Mouse (Mus musculus): ENCODE results near the gene Gm34653.

DNA sequence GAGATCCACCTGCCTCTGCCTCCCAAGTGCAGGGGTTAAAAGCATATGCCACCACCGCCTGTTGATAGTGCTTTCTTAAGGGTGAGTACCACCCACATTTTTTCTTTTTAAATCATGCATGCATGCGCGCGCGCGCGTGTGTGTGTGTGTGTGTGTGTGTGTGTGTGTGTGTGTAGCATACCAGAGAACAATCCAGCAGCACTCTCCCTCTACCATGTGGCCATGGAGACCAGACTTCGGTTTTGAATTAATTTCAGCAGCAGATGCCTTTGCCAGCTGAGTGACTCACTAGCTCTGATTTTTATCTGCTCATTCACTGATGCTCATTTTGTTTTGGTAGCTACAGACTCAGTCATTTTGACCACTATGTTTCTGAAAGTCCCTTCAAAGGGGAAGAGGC lies 8.9 kb downstream of the Gm34653 start:
- TF ChIP-seq CTCF (IDR thresholded peaks at IDR 0.05; ENCODE audit: low read depth) (no peak), EP300 (IDR thresholded peaks at IDR 0.05; ENCODE audit: low read depth) (no peak)

Data from liver, postnatal 0 days (tissue).